Mouse (Mus musculus) inflammation-experienced regulatory T-cells, adult 6 months (primary cell): ENCODE results near the gene Cbfa2t3. TPM values are rescaled to one million over a fixed set of nuclear protein-coding genes. Genes with fewer than 3 reads are reported as not detected.

Experiments used
- ATAC-seq: one replicate; pipeline ENCODE4 v1.8.0; 2017
- polyA plus RNA-seq, 3 experiments: library from polyadenylated mRNA; unstranded; fragments of 100-300 nt; shearing (Covaris generic); gene quantifications; one replicate each; pipeline ENCODE4 v1.2.1; 2017

Gene Cbfa2t3
- polyA plus RNA-seq, 3 experiments from 2014 or later: 0.31 to 0.54 (median 0.52) TPM

DNA sequence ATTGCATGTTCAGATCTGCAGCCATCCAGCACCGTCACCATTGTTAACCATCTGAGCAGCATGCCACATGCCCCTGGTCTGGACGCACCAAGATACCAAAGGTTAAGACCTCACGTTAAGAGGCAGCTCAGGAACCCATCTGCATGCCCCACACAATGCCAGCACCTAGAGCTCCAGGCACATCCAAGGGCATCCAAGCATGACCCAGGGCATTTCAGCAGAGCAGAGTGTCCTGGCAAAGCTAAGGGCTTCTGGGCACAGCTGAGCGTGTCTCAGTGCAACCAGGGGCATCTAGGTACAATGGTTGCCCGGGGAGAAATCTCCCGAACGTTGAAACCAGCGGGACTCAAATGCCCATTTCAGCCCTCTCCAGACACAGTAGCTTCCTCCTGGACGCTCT lies 98.2 kb downstream of the Cbfa2t3 start:
- ATAC-seq: no peak

DNA sequence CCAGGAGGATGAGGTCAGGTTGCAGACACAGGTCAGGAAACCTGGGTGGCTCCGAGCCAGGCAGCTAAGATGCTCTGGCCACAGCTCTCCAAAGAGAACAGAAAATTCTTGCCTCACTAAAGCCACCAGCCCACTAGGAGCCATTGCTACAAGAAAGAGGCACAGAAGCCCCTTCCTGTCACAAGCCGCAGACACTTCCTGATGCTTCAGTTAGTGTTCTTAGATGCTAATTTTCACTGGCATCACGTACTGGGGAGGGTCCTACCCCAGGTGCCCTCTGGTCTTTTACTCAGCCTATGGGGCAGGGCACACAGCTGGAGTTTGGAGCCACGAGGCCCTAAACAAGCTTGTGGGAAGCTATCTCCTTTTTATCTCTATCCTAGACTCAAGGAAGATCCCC lies 102.9 kb downstream of the Cbfa2t3 start:
- no peak for ATAC-seq

DNA sequence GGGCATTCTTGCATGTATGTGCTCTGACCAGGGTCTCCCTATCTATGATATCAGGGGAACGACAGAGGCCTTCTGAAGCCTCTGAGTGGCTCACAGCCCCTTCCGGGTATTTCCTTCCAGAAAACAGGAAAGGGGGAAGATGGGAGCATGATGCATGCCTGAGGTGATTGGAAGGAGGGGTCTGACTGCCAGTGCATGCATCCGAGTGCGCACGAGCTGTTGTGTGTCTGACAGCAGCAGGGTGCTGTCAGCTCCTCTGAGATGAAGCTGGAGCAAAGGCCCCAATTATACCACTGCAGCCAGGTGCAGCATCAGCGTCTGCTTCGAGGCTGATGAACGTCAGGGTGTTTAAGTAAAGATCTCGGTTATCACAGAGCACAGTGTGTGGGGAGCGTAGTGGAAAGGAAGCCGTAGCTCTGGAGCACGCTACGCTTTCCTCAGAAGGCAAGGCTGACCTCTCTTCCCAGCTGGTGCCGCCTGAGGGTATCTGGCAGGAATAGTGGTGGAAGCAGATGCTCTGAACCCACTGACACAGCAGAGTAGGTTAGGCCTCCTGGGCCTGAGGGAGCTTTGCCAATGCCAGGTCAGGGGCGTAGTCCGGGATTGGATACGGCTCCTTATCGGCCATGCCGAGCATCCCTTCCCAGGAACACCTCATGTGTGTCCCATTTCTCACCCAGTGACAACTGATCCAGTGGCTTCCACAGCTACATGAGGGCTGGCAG lies 105.0 kb downstream of the Cbfa2t3 start:
- no peak for ATAC-seq

DNA sequence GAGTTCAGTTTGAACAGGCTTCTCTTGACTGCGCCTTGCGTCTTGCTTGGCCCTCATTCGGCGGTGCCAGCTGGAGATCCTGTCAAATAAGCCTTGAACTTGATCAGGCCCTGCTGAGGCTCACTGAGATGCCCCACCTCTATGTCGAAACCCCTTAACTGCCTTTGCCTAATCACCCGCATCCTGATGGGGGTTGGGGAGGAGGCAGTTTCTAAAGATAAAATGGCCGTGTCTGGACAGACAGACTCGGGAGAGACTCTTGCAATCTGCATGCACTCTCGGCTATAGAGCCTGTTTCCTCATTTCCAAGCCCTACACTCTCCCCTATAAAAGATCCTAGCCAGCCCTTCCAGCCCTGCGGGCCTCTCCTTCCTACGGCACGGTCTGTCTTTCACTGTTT lies 105.7 kb downstream of the Cbfa2t3 start:
- no peak for ATAC-seq

DNA sequence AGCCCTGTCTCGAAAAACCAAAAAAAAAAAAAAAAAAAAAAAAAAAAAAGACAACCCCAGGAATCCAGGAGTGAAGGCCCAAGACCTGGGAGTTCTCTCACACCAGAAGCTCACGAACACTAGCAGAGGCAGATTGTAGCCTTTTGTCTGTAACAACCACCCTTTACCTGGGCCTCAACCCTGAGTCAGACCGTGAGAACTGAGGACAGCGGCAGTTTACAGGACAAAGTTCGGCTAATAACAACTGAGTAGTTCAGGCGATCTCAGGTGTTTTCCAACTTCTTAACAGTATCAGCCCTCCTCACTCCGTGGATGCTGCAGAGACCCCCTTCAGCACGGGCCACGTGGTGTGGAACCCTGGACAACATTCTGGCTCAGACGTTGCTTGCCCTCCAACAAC lies 112.2 kb downstream of the Cbfa2t3 start:
- no peak for ATAC-seq

DNA sequence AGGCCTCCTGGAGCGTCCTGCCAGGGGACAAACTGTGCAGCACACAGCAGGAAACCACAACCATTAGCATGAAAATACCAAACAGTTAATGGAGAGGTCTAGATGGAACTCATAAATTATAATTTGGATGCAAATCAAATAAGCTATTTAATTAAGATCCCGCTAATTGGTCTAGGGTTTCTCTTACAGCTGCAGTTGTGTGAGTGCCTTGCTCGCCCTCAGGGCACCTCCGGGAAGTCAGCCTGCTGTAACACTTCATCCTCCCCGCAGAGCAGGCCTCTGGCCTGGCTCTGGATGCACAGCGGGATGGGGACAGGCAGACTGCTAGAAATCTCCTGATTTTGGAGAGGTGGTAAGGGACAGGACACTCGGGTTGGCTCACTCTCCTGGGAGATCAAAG lies 112.7 kb downstream of the Cbfa2t3 start:
- ATAC-seq: no peak

DNA sequence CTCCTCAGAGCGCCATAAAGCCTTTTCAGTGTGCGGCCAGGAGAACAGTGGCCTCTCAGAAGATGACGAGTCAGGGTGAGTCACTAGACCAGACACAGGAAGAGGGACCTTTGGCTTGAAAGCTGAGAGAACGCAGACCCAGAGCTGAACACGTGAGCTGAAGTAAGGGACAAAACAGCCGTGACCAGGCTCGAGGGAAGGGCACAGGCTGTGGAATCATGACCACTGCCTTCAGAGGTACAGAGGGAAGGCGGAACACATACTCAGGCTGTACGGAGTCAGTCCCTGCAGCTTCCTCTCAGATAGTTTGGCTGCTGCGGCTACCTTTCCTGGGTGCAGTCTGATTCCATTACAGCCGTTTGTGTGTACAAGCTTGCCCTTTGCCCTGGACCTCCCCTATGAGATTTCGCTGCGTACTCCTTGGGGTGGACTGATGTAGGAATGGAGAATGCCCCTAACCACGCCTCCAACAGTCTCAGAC lies 113.5 kb downstream of the Cbfa2t3 start:
- ATAC-seq: no peak

DNA sequence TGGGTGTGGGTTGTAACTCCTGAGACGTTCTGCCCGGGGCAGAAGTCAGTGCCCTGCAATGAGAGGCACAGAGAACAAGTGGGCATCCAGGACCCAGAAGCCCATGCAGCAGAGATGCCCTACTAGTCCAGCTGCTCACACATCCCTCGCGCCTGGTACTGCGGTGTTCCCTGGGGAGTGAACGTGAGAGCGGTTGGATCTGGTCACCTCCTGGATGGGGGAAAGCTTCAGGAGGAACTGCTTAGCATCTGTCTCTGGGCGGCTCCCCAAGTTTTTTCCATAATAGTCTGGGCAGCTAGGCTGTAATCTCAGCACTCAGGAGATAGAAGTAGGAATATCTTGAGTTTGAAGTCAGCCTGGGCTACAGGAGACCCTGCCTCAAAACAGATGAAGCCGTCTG lies 113.9 kb downstream of the Cbfa2t3 start:
- ATAC-seq: no peak

DNA sequence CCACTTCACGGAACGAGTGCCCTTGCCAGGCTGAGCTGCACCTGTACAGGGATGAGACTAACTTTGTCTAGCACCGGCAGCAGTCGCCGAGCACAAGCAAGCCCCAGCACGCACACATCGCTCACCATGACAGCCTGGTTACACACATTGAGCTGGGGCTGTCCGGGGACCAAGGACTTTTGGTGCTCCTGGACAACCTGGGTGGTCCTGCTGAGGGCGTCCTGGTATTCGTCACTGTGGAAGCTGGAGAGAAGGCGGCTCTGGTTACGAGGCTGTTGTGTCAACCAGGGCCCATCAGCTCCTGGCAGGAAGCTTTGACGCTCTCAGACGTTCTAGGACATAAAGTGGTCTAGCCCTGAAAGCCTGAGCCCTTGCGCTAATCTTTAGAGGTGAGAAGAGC lies 118.0 kb downstream of the Cbfa2t3 start:
- no peak for ATAC-seq

DNA sequence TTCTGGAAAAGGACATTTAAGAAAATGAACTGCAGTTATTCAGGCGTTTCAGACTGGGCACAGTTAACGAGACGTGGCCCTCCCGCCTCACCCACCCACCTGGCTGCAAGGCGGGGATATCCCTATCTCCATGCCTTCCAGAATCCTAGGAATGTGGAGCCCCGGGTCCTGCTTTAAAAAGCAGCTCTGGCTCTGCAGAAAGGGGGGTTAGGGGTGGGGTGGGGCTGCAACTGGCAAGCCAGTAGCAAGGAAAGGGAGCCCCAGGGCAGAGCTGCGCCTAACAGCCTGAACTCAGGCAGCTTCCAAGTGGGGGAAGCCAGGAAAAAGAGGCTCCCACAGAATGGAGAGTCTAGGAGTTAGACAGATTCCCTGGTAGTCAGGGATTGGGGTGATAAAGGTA lies 119.7 kb downstream of the Cbfa2t3 start:
- no peak for ATAC-seq

DNA sequence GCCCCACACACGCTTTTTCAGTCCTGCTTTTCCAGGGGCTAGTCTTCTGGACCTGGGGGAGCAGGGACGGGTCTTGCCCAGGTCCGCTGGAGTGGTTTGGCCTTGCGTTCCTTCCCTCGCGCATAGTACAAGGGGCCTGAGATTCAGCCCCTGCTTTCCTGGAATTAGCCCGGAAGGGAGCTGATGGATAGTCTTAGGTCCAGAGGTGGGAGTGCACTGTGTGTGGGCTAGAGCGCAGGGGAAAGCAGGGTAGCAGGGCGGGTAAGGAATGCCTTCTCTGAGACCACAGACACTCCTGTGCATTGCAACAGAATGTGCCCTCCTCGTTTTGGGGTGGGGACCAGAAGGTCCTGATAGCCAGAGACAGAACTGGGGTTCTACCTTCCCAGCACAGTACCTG lies 121.8 kb downstream of the Cbfa2t3 start:
- no peak for ATAC-seq

DNA sequence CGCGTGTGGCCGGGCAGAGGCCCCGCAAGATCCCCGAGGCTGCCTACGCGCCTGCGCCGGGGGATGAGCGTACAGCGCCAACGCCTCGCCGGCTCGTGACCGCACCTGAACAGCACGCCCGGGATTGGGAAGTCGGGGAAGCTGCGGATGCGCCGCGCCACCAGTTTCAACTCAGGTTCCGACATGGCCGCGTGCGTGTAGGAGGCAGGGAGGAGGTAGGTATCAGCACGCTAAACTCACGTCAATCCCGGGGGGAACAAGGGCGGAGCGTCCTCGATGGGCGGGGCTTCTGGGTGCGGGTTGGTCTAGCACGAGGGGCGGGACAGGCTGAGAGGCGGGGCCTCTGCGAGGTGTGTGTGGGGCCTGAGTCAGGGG lies 122.3 kb downstream of the Cbfa2t3 start, which contains the start of gene Aprt:
Aprt (minus strand) TSS at position 262 of the 375 bp plus-strand sequence.
- peak; percentile 99 for ATAC-seq

DNA sequence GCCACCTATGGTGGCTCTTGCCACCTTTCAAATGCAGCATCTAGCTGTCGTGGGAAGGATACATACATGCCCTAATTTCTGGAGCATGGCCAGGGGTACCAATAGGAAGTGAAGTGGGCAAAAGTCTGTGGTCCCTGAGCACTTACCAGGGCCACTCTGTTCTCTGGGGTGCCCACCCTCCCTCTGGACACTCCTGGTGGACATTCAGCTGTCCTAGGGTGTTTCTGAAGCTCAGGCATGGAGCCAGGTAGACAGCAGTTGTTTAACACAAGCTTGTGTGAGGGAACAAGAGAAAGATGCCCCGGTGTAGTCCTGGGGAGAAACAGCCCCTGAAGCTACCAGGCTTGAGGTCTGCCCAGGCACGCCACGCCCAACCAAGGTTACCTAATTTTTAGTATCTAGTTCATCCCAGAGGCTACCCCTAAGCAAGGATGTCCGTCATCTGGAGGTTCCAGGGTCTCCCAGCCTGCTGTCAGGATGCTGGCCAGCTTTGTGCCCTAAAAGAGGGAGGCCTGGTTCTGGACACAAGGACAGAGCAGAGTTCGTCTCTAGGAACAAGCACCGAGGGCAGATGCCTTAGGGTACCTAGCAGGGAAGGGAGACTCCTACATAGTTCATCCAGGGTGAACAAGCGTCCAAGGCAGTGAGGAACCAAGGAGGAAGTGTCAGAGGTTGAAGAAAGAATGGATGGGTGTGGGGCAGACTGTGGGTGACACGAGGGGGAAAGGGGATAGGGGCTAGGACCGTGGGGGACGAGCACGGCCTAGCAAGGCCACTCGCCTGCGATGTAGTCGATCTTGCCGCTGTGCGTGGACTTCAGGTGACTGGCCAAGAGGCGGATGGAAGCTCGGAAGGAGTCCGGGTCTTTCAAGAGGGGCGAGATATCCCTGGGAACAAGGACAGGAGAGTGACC lies 122.9 kb downstream of the Cbfa2t3 start:
- ATAC-seq: peak; percentile 6

DNA sequence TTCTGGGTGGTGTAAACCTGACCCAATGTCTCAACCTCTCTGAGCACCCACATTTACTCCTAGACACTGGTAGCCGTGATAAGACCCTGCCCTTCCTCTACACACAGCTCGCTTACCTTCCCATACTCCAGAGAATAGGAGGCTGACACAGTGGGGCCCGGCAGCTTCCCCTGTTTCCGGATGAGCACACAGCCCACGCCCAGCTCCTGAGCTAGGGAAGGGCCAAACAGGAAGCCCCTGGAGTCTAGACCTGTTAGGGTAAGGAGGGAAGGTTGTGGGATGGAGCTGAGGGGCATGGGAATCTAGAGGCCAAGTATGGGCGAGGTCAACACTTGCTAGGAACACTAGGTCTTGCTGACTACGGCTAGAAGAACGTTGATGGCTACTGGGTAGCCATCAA lies 123.6 kb downstream of the Cbfa2t3 start:
- no peak for ATAC-seq

Other genes starting within 250 kb of the Cbfa2t3 start
- 10 to 100 TPM in 1 of 3 experiments, 1 to 10 TPM in 2; 2.6 to 13.9 (median 3.9) TPM for gene Snai3, start 238.4 kb downstream of the Cbfa2t3 start, polyA plus RNA-seq
- gene Rnf166, start 223.0 kb downstream of the Cbfa2t3 start, polyA plus RNA-seq: 10 to 100 TPM; 30.5 to 56.1 (median 31.2) TPM
- 10 to 100 TPM in 1 of 3 experiments, 1 to 10 TPM in 2; 8.1 to 12.5 (median 9.3) TPM for gene Ctu2, start 223.0 kb downstream of the Cbfa2t3 start, polyA plus RNA-seq
- gene Piezo1, start 147.8 kb downstream of the Cbfa2t3 start, polyA plus RNA-seq: 10 to 100 TPM; 12.9 to 16.2 (median 14.5) TPM
- gene Cdt1, start 131.1 kb downstream of the Cbfa2t3 start, polyA plus RNA-seq: 10 to 100 TPM; 11.5 to 19.8 (median 11.7) TPM
- gene Aprt, start 122.2 kb downstream of the Cbfa2t3 start, polyA plus RNA-seq: 100 to 1,000 TPM; 168 to 215 (median 192) TPM
- gene Galns, start 87.6 kb downstream of the Cbfa2t3 start, polyA plus RNA-seq: 10 to 100 TPM in 2 of 3 experiments, 1 to 10 TPM in 1; 8.3 to 11.6 (median 10.6) TPM
- gene Trappc2l, start 87.5 kb downstream of the Cbfa2t3 start, polyA plus RNA-seq: 10 to 100 TPM; 57.7 to 82.5 (median 80.6) TPM
- not detected for gene Pabpn1l, start 76.4 kb downstream of the Cbfa2t3 start, polyA plus RNA-seq
- 10 to 100 TPM in 1 of 3 experiments, 1 to 10 TPM in 2; 7.8 to 10.1 (median 9.2) TPM for gene Acsf3, start 76.4 kb upstream of the Cbfa2t3 start, polyA plus RNA-seq
- gene Cdh15, start 148.9 kb upstream of the Cbfa2t3 start, polyA plus RNA-seq: under 1 TPM in 2 of 3 experiments, not detected in 1; 0.67 to 0.81 TPM